Mouse (Mus musculus) liver, adult 2 months (tissue): ENCODE results near the gene Prr22. TPM values are rescaled to one million over a fixed set of nuclear protein-coding genes. Genes with fewer than 3 reads are reported as not detected.

ENCODE experiments used
- DNase-seq: peaks from one replicate; pipeline ENCODE4 v3.0.0-alpha.2; 2011; ENCODE audit warnings: low read depth, low spot score; ENCODE audit errors: extremely low read depth
- H3K27ac ChIP-seq: fragments of 200-500 bp; replicated peaks from 2 replicates; pipeline ENCODE4 v1.5.1; 2012; ENCODE audit warnings: low read depth, mild to moderate bottlenecking, control low read depth, inconsistent platforms, low read length; ENCODE audit not compliant: insufficient read depth
- H3K27me3 ChIP-seq: fragments of 200-500 bp; 2 replicates; pipeline ENCODE4 v1.6.1; 2012; ENCODE audit warnings: mild to moderate bottlenecking, moderate library complexity, low read length, inconsistent platforms; ENCODE audit not compliant: control insufficient read depth, insufficient read depth
- H3K36me3 ChIP-seq: fragments of 200-500 bp; 2 replicates; pipeline ENCODE4 v1.6.1; 2012; ENCODE audit warnings: low read length, inconsistent platforms; ENCODE audit not compliant: control insufficient read depth, insufficient read depth
- H3K4me1 ChIP-seq: fragments of 200-500 bp; 2 replicates; pipeline ENCODE4 v1.6.1; 2011; ENCODE audit warnings: low read length; ENCODE audit not compliant: control insufficient read depth, insufficient read depth
- H3K4me3 ChIP-seq: fragments of 200-500 bp; 2 replicates; pipeline ENCODE4 v1.5.1; 2011; ENCODE audit warnings: low read depth, mild to moderate bottlenecking, control low read depth, low read length, moderate library complexity; ENCODE audit not compliant: insufficient read depth
- H3K79me2 ChIP-seq: fragments of 200-500 bp; 2 replicates; pipeline ENCODE4 v1.6.1; 2012; ENCODE audit warnings: inconsistent platforms, mild to moderate bottlenecking, low read length, moderate library complexity; ENCODE audit not compliant: control insufficient read depth, insufficient read depth
- H3K9ac ChIP-seq: fragments of 200-500 bp; 2 replicates; pipeline ENCODE4 v1.6.1; 2012; ENCODE audit warnings: low read depth, mild to moderate bottlenecking, control low read depth, inconsistent platforms, low read length
- CTCF ChIP-seq: fragments of 200-500 bp; IDR thresholded peaks from 2 replicates; pipeline ENCODE4 v1.5.1; 2011; ENCODE audit warnings: low read depth, low read length, control low read depth
- POLR2A ChIP-seq: fragments of 200-500 bp; IDR thresholded peaks from 2 replicates; pipeline ENCODE4 v1.6.1; 2011; ENCODE audit warnings: low read length, control low read depth; ENCODE audit not compliant: insufficient read depth; ENCODE audit errors: extremely low read depth
- WGBS: fragments of 180-500 bp; shearing (Covaris S2); methylation state at CpG from one replicate; pipeline ENCODE4 v1.1.7; 2018; 5-methylcytosine and 5-hydroxymethylcytosine counted together
- polyA plus RNA-seq: library from polyadenylated mRNA; depleted of rRNA; stranded (reverse); fragments of >200 nt; gene quantifications from 2 replicates; pipeline ENCODE4 v1.2.3, GENCODE M21; 2012
- total RNA-seq: library from RNA; depleted of rRNA; stranded (reverse); fragments of >200 nt; gene quantifications from 2 replicates; pipeline ENCODE4 v1.2.3, GENCODE M21; 2014

The Prr22 gene
- total and polyA plus RNA-seq, 2 experiments, result 0.18 to 1.5 TPM

DNA sequence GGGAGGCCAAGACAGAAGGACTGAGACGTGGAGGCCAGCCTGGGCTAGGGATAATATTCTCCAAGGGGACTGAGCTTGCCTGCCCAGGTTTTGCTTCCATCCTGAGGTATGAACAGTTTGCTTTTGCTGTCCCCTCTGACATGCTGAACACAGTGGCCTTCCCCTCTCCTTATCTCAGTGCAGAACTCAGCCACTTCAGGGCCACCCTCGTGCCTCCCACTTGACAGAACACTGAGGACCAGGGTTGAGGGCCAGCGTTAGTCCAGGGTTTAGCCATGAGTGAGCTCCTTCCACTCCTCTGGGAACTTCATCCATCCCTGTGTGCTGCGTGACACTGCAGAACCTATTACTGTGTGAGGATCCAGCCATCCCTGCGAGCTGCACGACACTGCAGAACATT lies 19.2 kb downstream of the Prr22 start:
- WGBS, result 90% methylated on average over 6 of the region's 6 CpGs
- H3K36me3 ChIP-seq, result no peaks in the 10 kb centered on the region

DNA sequence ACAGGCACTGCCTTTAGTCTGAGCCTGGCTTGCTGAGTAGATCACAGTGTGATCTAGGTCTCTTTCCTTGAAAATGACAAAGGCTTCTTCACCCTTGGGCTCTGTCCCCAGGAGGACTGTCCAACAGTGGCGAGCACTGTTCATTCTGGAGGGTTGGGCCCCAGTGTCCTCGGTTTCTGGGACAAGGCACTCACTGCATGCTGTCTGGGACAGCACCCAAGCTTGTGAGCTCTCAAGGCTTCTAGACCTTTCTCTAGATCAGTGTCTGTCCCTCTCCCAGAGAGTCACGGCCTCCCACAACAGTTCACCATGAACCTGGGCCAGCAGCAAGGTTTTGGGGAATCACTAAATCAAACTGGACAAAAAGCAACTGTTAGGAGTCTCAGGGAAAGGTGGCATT lies 22.5 kb downstream of the Prr22 start:
- Histone ChIP-seq H3K27me3 (no peaks in the 10 kb centered on the region), H3K4me3 (no peak overlapping the region), H3K36me3 (no peaks in the 10 kb centered on the region), H3K4me1 (no peaks in the 10 kb centered on the region), H3K79me2 (no peaks in the 10 kb centered on the region), H3K27ac (no peak overlapping the region), H3K9ac (no peak overlapping the region)
- TF ChIP-seq CTCF (no peak), POLR2A (no peak)
- 80% methylated on average over 3 of the region's 3 CpGs for WGBS
- no peak for DNase-seq

More for the DNA sequence above, 19.2 kb downstream of the Prr22 start:
- H3K27me3 ChIP-seq, result no peaks in the 10 kb centered on the region
- no peak for DNase-seq
- no peak overlapping the region for H3K9ac ChIP-seq
- no peak overlapping the region for H3K27ac ChIP-seq
- no peaks in the 10 kb centered on the region for H3K79me2 ChIP-seq
- H3K4me3 ChIP-seq, result no peak overlapping the region
- TF ChIP-seq POLR2A (no peak), CTCF (no peak)
- no peaks in the 10 kb centered on the region for H3K4me1 ChIP-seq

DNA sequence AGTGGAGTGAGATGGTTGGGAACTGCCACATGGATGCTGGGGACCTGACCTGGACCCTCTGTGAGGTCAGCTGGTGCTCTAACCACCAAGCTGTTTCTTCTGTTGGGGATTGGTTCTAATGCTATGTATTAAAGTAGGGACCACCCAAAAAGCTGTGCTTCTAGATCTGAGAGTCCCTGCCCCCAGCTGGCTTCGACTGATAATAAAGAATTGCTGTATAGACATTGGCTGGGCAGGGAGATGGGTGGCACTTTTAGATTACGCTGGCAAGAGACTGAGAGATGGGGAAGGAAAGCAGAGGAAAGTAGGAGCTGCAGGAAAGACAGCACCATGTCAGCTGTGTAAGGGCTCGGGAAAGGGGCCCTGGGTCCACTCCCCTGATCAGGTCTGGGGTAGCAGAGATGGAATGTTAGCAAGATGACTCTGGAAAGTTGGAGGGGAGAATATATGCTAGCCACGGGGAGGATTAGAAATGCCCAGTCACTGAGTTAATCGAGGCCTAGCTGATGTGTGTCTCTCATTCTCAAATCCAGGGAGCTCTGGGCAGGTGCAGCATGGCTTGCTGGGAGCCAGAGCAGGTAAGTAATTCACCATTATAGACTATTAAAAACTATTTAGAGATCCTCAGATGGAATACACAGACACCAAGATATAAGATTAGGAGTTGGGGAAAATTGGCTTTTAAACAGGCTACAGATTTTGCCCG lies 23.7 kb downstream of the Prr22 start:
- Histone ChIP-seq H3K4me3 (no peak overlapping the region), H3K27ac (no peak overlapping the region), H3K79me2 (no peaks in the 10 kb centered on the region), H3K36me3 (no peaks in the 10 kb centered on the region), H3K4me1 (no peaks in the 10 kb centered on the region), H3K9ac (no peak overlapping the region), H3K27me3 (no peaks in the 10 kb centered on the region)
- DNase-seq, result no peak
- WGBS, result 84% methylated on average over 6 of the region's 6 CpGs
- TF ChIP-seq CTCF (no peak), POLR2A (no peak)

DNA sequence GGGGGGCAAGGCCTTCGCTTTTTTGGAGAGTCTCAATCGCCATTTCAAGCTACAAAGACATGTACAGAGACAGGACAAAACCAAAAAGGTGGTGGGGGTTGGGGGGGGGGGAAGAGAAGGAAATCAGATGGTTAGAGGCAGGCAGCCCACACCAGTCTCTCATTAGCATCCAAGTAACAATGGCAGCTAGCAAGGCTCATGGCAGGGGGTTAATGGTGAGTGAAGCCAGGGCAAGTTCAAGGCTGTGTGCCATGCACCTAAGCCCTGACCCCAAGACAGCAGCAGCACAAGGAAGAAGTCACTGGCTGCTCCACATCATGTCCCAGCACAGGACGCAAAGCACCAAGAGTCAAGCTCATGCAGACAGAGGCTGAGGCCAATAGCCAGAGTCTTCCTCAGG lies 29.2 kb downstream of the Prr22 start:
- H3K4me1 ChIP-seq, result no peaks in the 10 kb centered on the region
- H3K79me2 ChIP-seq, result no peaks in the 10 kb centered on the region
- H3K27me3 ChIP-seq, result no peaks in the 10 kb centered on the region
- WGBS, result 90% methylated on average over 3 of the region's 3 CpGs
- no peak overlapping the region for H3K9ac ChIP-seq
- no peak overlapping the region for H3K4me3 ChIP-seq
- DNase-seq, result no peak
- H3K27ac ChIP-seq, result no peak overlapping the region
- TF ChIP-seq POLR2A, result no peak
- TF ChIP-seq CTCF, result no peak
- no peaks in the 10 kb centered on the region for H3K36me3 ChIP-seq

DNA sequence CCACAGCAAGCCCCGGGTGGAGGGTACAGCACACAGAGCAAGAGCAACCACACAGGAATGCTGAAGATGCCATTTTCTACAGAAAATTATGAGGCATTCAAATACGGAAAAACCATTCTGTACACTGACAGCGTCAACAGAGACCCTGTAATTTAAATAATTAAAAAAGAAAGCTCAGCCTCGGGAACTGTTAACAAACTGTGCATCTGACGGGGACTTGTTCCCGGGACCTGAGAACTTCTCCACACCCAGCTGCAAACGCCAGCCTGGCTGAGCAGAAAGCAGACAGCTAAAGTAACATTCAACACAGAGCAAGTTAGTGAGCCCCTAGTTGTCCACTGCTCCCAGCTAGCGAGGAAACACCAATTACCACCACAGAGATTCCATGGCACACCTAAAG lies 32.0 kb downstream of the Prr22 start:
- Histone ChIP-seq H3K9ac (no peak overlapping the region), H3K27me3 (no peaks in the 10 kb centered on the region), H3K4me3 (no peak overlapping the region), H3K36me3 (no peaks in the 10 kb centered on the region), H3K27ac (no peak overlapping the region), H3K79me2 (no peaks in the 10 kb centered on the region), H3K4me1 (no peaks in the 10 kb centered on the region)
- 87% methylated on average over 8 of the region's 8 CpGs for WGBS
- TF ChIP-seq POLR2A (no peak), CTCF (no peak)
- DNase-seq, result no peak

DNA sequence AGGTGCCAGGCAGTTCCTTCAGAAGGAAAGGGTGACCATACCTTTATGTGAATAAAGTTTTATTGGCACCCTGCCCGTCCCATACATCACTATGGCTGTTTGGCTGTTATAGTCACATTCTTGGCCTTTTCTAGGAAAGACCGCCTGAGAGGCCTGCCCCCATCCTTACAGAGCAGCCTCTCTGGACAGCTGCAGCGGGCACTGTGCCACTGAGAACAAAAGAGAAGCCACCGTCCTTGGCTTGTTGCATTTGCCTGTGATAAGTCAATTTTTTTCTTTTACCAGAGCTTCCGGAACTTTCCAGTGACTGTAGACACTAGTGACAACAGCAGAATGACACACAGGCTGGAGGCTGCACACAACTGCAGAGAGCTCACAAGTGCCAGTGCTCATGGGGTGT lies 34.9 kb downstream of the Prr22 start:
- Histone ChIP-seq H3K4me1 (no peaks in the 10 kb centered on the region), H3K79me2 (no peaks in the 10 kb centered on the region), H3K36me3 (no peaks in the 10 kb centered on the region), H3K27ac (no peak overlapping the region), H3K4me3 (no peak overlapping the region), H3K27me3 (no peaks in the 10 kb centered on the region), H3K9ac (no peak overlapping the region)
- 87% methylated on average over 5 of the region's 5 CpGs for WGBS
- TF ChIP-seq CTCF, result no peak
- no peak for TF ChIP-seq POLR2A
- DNase-seq, result no peak
